Mouse (Mus musculus): ENCODE results near the gene Gnrhr. TPM values are rescaled to one million over a fixed set of nuclear protein-coding genes. Genes with fewer than 3 reads are reported as not detected.

The Gnrhr gene
- polyA plus RNA-seq, 1 experiment from 2014 or later, result not detected

Other genes starting within 250 kb of the Gnrhr start
- gene Cenpc1, start 132.3 kb downstream of the Gnrhr start, polyA plus RNA-seq (2015; fragmentation: Nextera tagmentation; extraction: Ambion mirVana), result 37.4 and 40.2 TPM in 2 replicates
- gene Stap1, start 126.2 kb downstream of the Gnrhr start, polyA plus RNA-seq (2015; fragmentation: Nextera tagmentation; extraction: Ambion mirVana), result 0.29 and 0.49 TPM in 2 replicates
- 13.3 and 15.2 TPM in 2 replicates for gene Uba6, start 25.1 kb downstream of the Gnrhr start, polyA plus RNA-seq (2015; fragmentation: Nextera tagmentation; extraction: Ambion mirVana)
- not detected in 2 replicates for gene Tmprss11c, start 91.4 kb upstream of the Gnrhr start, polyA plus RNA-seq (2015; fragmentation: Nextera tagmentation; extraction: Ambion mirVana)
- not detected in 2 replicates for gene Tmprss11d, start 175.5 kb upstream of the Gnrhr start, polyA plus RNA-seq (2015; fragmentation: Nextera tagmentation; extraction: Ambion mirVana)

Measured in limb, embryonic 13.5 days (tissue).